Mouse (Mus musculus): Measurements from ENCODE around the gene Dennd5b. TPM values are rescaled to one million over a fixed set of nuclear protein-coding genes. Genes with fewer than 3 reads are reported as not detected.
A peak's percentile ranks its signal among the peaks of the same experiment; 100 is the strongest.
"Not testable (repeated sequence)": the region's sequence is repeated elsewhere in the genome, so short reads cannot be mapped to it uniquely, and the experiment has no call there.

The Dennd5b gene
- total RNA-seq, 1 experiment, result 11.5 TPM

- peak; percentile 53 for TF ChIP-seq MAFK (IDR thresholded peaks at IDR 0.05; ENCODE audit: insufficient read depth, low read depth, low read length)
- no peak for TF ChIP-seq ZNF384 (IDR thresholded peaks at IDR 0.05; ENCODE audit: low read depth, low read length)
- peak; percentile 88 for TF ChIP-seq CHD2 (IDR thresholded peaks at IDR 0.05; ENCODE audit: low read depth, low read length)
- no peak for TF ChIP-seq HCFC1 (IDR thresholded peaks at IDR 0.05; ENCODE audit: borderline replicate concordance, insufficient read depth, low read length)
- TF ChIP-seq ZC3H11A (IDR thresholded peaks at IDR 0.05; ENCODE audit: borderline replicate concordance, low read depth, low read length), result no peak
- in situ Hi-C loops (cut with MboI; ENCODE audit: low sequenced_read_pairs in 2 of 2, unreplicated experiment in 2 of 2), result no loop called here
- peak; percentile 96 for DNase-seq (ENCODE audit: low read depth, low spot score)
- Histone ChIP-seq H3K4me3 (ENCODE audit: insufficient read depth in 1 of 2, low read depth in 1 of 2, low read length in 2 of 2, poor library complexity in 1 of 2, severe bottlenecking in 1 of 2) (peak overlapping the region; percentile 67 to 75; a peak in 3 of 4 replicates), H3K9ac (ENCODE audit: insufficient read depth, low read depth, low read length, poor library complexity, severe bottlenecking) (peak overlapping the region; percentile 60; the same call in 1 of the 2 replicates), H3K27ac (ENCODE audit: insufficient read depth, low read depth, low read length, poor library complexity, severe bottlenecking) (peak overlapping the region; percentile 100), H3K36me3 (ENCODE audit: control insufficient read depth, insufficient read depth, low read length, poor library complexity, severe bottlenecking) (no peaks in the 10 kb centered on the region), H3K9me3 (ENCODE audit: control insufficient read depth, insufficient read depth, low read depth, low read length) (no peaks in the 10 kb centered on the region), H3K4me1 (ENCODE audit: control insufficient read depth in 2 of 2, insufficient read depth in 2 of 2, low read length in 2 of 2, poor library complexity in 1 of 2) (peaks cover 6 to 25% of the 10 kb centered on the region in 2 experiments; a peak in 3 of 4 replicates)
Observed at GRCm38 (mm10) chr6:148992373-148993116, 108.9 kb downstream of the Dennd5b start.

GRCm38 (mm10) chr6:148991660-148992372 is 109.7 kb downstream of the Dennd5b start:
- H3K4me3 ChIP-seq (ENCODE audit: insufficient read depth in 1 of 2, low read depth in 1 of 2, low read length in 2 of 2, poor library complexity in 1 of 2, severe bottlenecking in 1 of 2), result peak overlapping the region; percentile 51 to 57
- peaks cover 6 to 25% of the 10 kb centered on the region in 2 experiments; a peak in 3 of 4 replicates for H3K4me1 ChIP-seq (ENCODE audit: control insufficient read depth in 2 of 2, insufficient read depth in 2 of 2, low read length in 2 of 2, poor library complexity in 1 of 2)
- no peak for DNase-seq (ENCODE audit: low read depth, low spot score)
- H3K9me3 ChIP-seq (ENCODE audit: control insufficient read depth, insufficient read depth, low read depth, low read length), result no peaks in the 10 kb centered on the region
- TF ChIP-seq CHD2 (IDR thresholded peaks at IDR 0.05; ENCODE audit: low read depth, low read length), result no peak
- TF ChIP-seq HCFC1 (IDR thresholded peaks at IDR 0.05; ENCODE audit: borderline replicate concordance, insufficient read depth, low read length), result no peak
- TF ChIP-seq ZC3H11A (IDR thresholded peaks at IDR 0.05; ENCODE audit: borderline replicate concordance, low read depth, low read length), result no peak
- no peak for TF ChIP-seq MAFK (IDR thresholded peaks at IDR 0.05; ENCODE audit: insufficient read depth, low read depth, low read length)
- no peak for TF ChIP-seq ZNF384 (IDR thresholded peaks at IDR 0.05; ENCODE audit: low read depth, low read length)
- H3K9ac ChIP-seq (ENCODE audit: insufficient read depth, low read depth, low read length, poor library complexity, severe bottlenecking), result peak overlapping the region; percentile 54
- in situ Hi-C loops (cut with MboI; ENCODE audit: low sequenced_read_pairs in 2 of 2, unreplicated experiment in 2 of 2), result no loop called here
- H3K36me3 ChIP-seq (ENCODE audit: control insufficient read depth, insufficient read depth, low read length, poor library complexity, severe bottlenecking), result no peaks in the 10 kb centered on the region
- peak overlapping the region; percentile 100 for H3K27ac ChIP-seq (ENCODE audit: insufficient read depth, low read depth, low read length, poor library complexity, severe bottlenecking)

- H3K9me3 ChIP-seq (ENCODE audit: control insufficient read depth, insufficient read depth, low read depth, low read length); H3K9ac ChIP-seq (ENCODE audit: insufficient read depth, low read depth, low read length, poor library complexity, severe bottlenecking); H3K36me3 ChIP-seq (ENCODE audit: control insufficient read depth, insufficient read depth, low read length, poor library complexity, severe bottlenecking); in situ Hi-C loops (cut with MboI; ENCODE audit: low sequenced_read_pairs in 2 of 2, unreplicated experiment in 2 of 2); H3K4me3 ChIP-seq (ENCODE audit: insufficient read depth in 1 of 2, low read depth in 1 of 2, low read length in 2 of 2, poor library complexity in 1 of 2, severe bottlenecking in 1 of 2); DNase-seq (ENCODE audit: low read depth, low spot score): not testable (repeated sequence)
- peak; percentile 78 for TF ChIP-seq ZNF384 (IDR thresholded peaks at IDR 0.05; ENCODE audit: low read depth, low read length)
- H3K27ac ChIP-seq (ENCODE audit: insufficient read depth, low read depth, low read length, poor library complexity, severe bottlenecking), result peak overlapping the region; percentile 100; the same call in 1 of the 2 replicates
- peaks cover 12 to 23% of the 10 kb centered on the region in 2 experiments for H3K4me1 ChIP-seq (ENCODE audit: control insufficient read depth in 2 of 2, insufficient read depth in 2 of 2, low read length in 2 of 2, poor library complexity in 1 of 2)
Observed at GRCm38 (mm10) chr6:148989792-148990491, 111.5 kb downstream of the Dennd5b start.

- Histone ChIP-seq H3K4me3 (ENCODE audit: insufficient read depth in 1 of 2, low read depth in 1 of 2, low read length in 2 of 2, poor library complexity in 1 of 2, severe bottlenecking in 1 of 2) (no peak overlapping the region), H3K9me3 (ENCODE audit: control insufficient read depth, insufficient read depth, low read depth, low read length) (no peaks in the 10 kb centered on the region), H3K27ac (ENCODE audit: insufficient read depth, low read depth, low read length, poor library complexity, severe bottlenecking) (peak overlapping the region; percentile 37; the same call in 1 of the 2 replicates), H3K36me3 (ENCODE audit: control insufficient read depth, insufficient read depth, low read length, poor library complexity, severe bottlenecking) (no peaks in the 10 kb centered on the region), H3K9ac (ENCODE audit: insufficient read depth, low read depth, low read length, poor library complexity, severe bottlenecking) (no peak overlapping the region), H3K4me1 (ENCODE audit: control insufficient read depth in 2 of 2, insufficient read depth in 2 of 2, low read length in 2 of 2, poor library complexity in 1 of 2) (peaks cover 15 to 23% of the 10 kb centered on the region in 2 experiments)
- no peak for TF ChIP-seq MAFK (IDR thresholded peaks at IDR 0.05; ENCODE audit: insufficient read depth, low read depth, low read length)
- TF ChIP-seq ZNF384 (IDR thresholded peaks at IDR 0.05; ENCODE audit: low read depth, low read length), result no peak
- TF ChIP-seq ZC3H11A (IDR thresholded peaks at IDR 0.05; ENCODE audit: borderline replicate concordance, low read depth, low read length), result no peak
- no peak for TF ChIP-seq CHD2 (IDR thresholded peaks at IDR 0.05; ENCODE audit: low read depth, low read length)
- TF ChIP-seq HCFC1 (IDR thresholded peaks at IDR 0.05; ENCODE audit: borderline replicate concordance, insufficient read depth, low read length), result no peak
- in situ Hi-C loops (cut with MboI; ENCODE audit: low sequenced_read_pairs in 2 of 2, unreplicated experiment in 2 of 2), result no loop called here
- DNase-seq (ENCODE audit: low read depth, low spot score), result no peak
Observed at GRCm38 (mm10) chr6:148986003-148986402, 115.5 kb downstream of the Dennd5b start.
